In genomic region chr7:127406002-127406987, GRCm38 (mm10) we compare ENCODE assay signal across 8 mouse cellular contexts. TPM values are rescaled to one million over a fixed set of nuclear protein-coding genes. Genes with fewer than 3 reads are reported as not detected.
A peak's percentile ranks its signal among the peaks of the same experiment; 100 is the strongest.
DNase-seq lines count a peak whose midpoint lies in the region; ATAC-seq and TF ChIP-seq lines count a peak whose summit lies in the region.
"Not testable (repeated sequence)": the region's sequence is repeated elsewhere in the genome, so short reads cannot be mapped to it uniquely, and the experiment has no call there.

Zfp764 (minus strand) TSS chr7:127406822.

- H3K9ac ChIP-seq in ES-Bruce4 (ENCODE audit: low read depth, poor library complexity, severe bottlenecking), result peak within 1 kb of the TSS; percentile 64
- H3K9ac ChIP-seq in forebrain, embryonic 14.5 days (ENCODE audit: low read length), result peak within 1 kb of the TSS; percentile 77
- H3K9ac ChIP-seq in neural tube, embryonic 15.5 days (replicated peaks), result peak within 1 kb of the TSS; percentile 69

- H3K27ac ChIP-seq in ES-Bruce4 (ENCODE audit: insufficient read depth, low read length); forebrain, embryonic 14.5 days (ENCODE audit: low read depth, low read length): not testable (repeated sequence)
- H3K27ac ChIP-seq in neural tube, embryonic 15.5 days (replicated peaks), result peak within 1 kb of the TSS; percentile 78

- ATAC-seq in forebrain, embryonic 14.5 days, result peak; percentile 89
- peak; percentile 92 for ATAC-seq in neural tube, embryonic 15.5 days (ENCODE audit: low FRiP score)

- H3K4me1 ChIP-seq in ES-Bruce4 (ENCODE audit: control insufficient read depth, insufficient read depth, low read length); forebrain, embryonic 14.5 days (ENCODE audit: control insufficient read depth, insufficient read depth, low read length): not testable (repeated sequence)
- H3K4me1 ChIP-seq in neural tube, embryonic 15.5 days, result peaks cover 12% of the 10 kb centered on the region

- not testable (repeated sequence) for H3K27me3 ChIP-seq in ES-Bruce4 (ENCODE audit: control insufficient read depth, insufficient read depth, low read length, poor library complexity, severe bottlenecking); forebrain, embryonic 14.5 days (replicated peaks; ENCODE audit: control insufficient read depth, insufficient read depth, low read length); neural tube, embryonic 15.5 days (replicated peaks)

- not testable (repeated sequence) for H3K9me3 ChIP-seq in ES-Bruce4 (replicated peaks; ENCODE audit: control insufficient read depth, insufficient read depth, low read length, poor library complexity, severe bottlenecking); forebrain, embryonic 14.5 days (replicated peaks; ENCODE audit: control insufficient read depth, low read length); neural tube, embryonic 15.5 days (replicated peaks)

- peak; percentile 31 for TF ChIP-seq POLR2A in ES-Bruce4 (IDR thresholded peaks at IDR 0.05; ENCODE audit: insufficient read depth, low read length)

- H3K4me2 ChIP-seq in forebrain, embryonic 14.5 days (ENCODE audit: low read length), result peak within 1 kb of the TSS; percentile 80
- peak within 1 kb of the TSS; percentile 91 for H3K4me2 ChIP-seq in neural tube, embryonic 15.5 days

- TF ChIP-seq CTCF in ES-Bruce4 (IDR thresholded peaks at IDR 0.05; ENCODE audit: low read depth, low read length), result peak; percentile 58

- not testable (repeated sequence) for H3K36me3 ChIP-seq in ES-Bruce4 (ENCODE audit: control insufficient read depth, insufficient read depth, low read length, poor library complexity, severe bottlenecking); forebrain, embryonic 14.5 days (ENCODE audit: control insufficient read depth, insufficient read depth, low read length); neural tube, embryonic 15.5 days

- WGBS in forebrain, embryonic 14.5 days, result 11% methylated on average over 40 of the region's 40 CpGs
- 6% methylated on average over 40 of the region's 40 CpGs for WGBS in neural tube, embryonic 15.5 days

- TF ChIP-seq EP300 in ES-Bruce4 (IDR thresholded peaks at IDR 0.05; ENCODE audit: insufficient read depth, low read depth, low read length), result not testable (repeated sequence)

- intact Hi-C loops in heart, postnatal 14 days (cut with DNase I), result loop anchor here (2.0 kb wide), 1 partner anchor 43 kb away; no protein-coding TSS in a partner anchor

- H3K4me3 ChIP-seq in ES-Bruce4 (ENCODE audit: low read depth, low read length), result peak within 1 kb of the TSS; percentile 69
- peak within 1 kb of the TSS; percentile 46 for H3K4me3 ChIP-seq in forebrain, embryonic 14.5 days (ENCODE audit: low read depth, low read length)
- H3K4me3 ChIP-seq in neural tube, embryonic 15.5 days (replicated peaks), result peak within 1 kb of the TSS; percentile 56

- DNase-seq in cerebellum, adult 11 months, result peak; percentile 90
- peak; percentile 93 for DNase-seq in forebrain, embryonic 14.5 days (ENCODE audit: low spot score)
- DNase-seq in heart, postnatal 14 days, result peak; percentile 85 to 90
- DNase-seq in layer of hippocampus, adult 11-12 months (ENCODE audit: low spot score), result peak; percentile 92
- peak; percentile 87 to 92 for DNase-seq in lung, adult 18-20 months
- peak; percentile 65 for DNase-seq in testis, postnatal 14 days (ENCODE audit: low spot score)

RNA-seq across cellular contexts. Expression of gene Zfp764, which starts in this region (rescaled TPM):
- polyA plus RNA-seq in ES-Bruce4 (2011; ENCODE audit: insufficient read depth, insufficient read length, low read depth, missing spikeins), result 1.4 and 1.9 TPM in 2 replicates
- polyA plus RNA-seq in forebrain, embryonic 14.5 days (2014; fragmentation: Nextera tagmentation; extraction: Ambion mirVana), result 4.4 and 4.5 TPM in 2 replicates
- total RNA-seq in heart, postnatal 14 days (2021), result 1 to 10 TPM; 3.4 to 4.1 TPM
- 4.2 and 6.3 TPM in 2 replicates for polyA plus RNA-seq in neural tube, embryonic 15.5 days (2015; fragmentation: Nextera tagmentation; extraction: Ambion mirVana)
